Mouse (Mus musculus): Measurements from ENCODE around the gene Dbn1.

The Dbn1 gene

DNA sequence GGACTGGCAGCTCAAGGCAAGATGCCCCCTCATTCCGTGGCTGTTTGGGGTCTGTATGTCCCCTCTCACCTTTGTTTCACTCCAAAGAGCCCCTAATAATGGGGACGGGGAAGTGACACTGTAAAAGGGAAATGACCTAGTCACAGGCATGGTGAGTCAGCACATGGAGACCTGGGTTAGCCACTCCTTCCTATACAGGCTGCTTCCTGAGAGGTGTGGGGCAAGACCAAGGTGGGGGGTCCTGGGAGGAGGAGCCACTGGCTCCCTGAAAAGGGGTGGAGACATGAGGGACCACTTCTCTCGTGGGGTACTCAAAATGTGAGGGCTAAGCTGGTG, 22.4 kb upstream of the Dbn1 start:
- DNase-seq, result no peak

DNA sequence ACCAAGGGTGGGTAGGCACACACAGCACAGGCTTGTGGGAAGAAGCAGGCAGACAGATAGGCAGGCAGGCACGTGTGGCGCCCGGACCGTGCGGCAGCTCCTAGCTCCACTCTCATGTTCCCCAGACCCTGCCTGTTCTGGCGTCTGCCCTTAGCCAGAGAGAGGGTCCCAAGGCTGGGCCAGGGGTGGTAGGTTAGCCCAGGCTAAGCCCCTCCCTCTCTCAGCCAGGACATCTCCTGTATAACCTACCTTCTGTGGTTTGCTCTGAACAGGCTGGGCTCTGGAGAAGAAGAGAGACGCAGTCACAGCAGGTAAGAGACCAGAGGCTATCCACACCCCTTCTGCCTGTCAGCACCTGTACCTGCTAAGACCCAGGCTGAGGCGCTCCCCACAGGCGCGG, 20.6 kb upstream of the Dbn1 start:
- no peak for DNase-seq

DNA sequence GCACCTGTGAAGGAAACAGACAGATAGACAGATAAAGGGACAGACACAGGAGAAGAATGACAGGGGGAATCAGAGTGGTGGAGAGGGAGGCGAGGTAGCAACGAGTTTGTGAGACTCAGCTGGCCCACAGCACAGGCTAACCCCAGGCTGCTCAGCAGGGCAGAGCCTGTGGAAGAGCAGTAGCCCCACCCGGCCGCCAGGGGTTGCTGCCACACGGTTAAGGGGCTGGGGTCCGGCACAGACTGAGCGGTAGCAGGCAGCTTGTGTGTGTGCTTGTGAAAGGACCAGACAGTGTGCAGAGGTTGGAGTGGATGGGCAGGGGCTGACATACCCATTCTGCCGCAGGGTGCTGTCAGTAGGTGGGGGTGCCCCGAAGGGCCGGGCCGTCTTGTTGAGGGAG, 20.0 kb upstream of the Dbn1 start:
- DNase-seq, result no peak

DNA sequence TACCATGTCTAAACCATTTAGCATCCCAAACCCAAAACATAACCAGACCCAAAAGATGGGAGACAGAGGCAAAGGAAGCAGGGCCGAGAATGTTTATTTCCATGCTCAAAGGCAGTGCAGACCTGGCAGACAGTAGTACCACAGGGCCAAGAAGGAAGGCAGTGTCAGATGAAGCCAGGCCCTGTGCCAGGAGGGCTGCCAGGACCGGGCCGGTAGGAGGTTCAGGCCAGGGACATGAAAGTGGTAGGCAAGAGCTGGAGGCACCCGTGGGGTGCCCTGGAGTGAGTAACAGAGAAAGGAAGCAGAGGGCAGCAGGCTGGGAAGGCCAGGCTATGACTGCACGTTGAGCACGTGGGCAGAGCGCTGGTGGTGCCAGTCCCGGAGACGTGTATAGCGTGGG, 18.8 kb upstream of the Dbn1 start:
- DNase-seq, result no peak

DNA sequence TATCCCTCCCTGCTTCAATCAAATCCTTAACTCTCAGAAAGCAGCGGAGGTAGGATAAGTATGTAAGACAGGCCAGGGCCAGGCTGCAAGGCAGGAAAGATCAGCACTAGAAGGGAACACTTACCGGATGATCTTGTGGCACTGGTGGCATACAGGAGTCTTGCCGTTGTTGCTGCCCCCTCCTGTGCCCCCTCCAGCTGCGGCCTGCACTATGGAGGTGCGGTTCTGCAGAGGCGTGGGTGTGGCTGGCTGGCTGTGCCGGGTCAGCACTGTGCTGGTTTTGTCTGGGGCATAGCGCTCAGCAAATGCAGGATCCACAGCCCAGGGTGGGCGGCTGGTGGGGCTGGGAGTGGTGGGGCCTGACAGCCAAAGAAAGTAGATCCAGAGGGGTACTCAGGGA, 17.9 kb upstream of the Dbn1 start:
- no peak for DNase-seq

DNA sequence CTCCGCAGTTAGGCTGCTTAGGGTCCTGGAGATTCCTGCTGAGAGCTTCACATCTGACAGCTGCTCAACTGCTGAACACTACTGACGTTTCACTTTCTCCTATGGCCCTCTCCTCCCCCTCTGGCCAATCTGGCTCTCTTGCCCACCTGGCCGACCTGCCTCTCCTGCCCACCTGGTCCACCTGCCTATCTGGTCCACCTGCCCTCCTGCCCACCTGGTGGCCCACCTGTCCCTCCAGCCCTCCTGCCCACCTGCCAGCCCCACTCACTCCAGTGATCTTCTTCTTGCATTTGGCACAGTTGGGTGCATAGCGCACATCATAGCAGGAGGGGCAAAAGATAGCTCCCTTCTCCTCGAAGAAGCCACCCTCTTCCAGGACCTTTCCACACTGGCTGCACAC, 16.5 kb upstream of the Dbn1 start:
- DNase-seq, result no peak

DNA sequence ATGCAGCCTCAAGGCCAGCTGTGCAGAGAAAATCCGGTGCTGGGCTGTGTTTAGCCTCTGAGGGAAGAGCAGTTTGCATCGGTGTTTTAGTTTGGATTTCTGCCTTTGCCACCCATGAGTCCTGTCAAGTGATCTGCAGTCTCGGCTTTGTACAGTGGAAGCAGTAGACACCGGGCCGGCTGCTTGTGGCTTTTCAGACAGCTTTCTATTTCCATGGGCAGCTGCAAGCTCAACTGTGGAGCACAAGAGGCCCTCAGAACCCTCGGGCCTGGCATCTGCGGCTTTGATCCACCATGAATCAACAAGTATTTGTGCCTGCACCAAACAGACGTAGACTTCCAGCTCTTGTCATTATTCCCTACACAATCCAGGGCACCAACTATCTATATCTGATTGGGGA, 14.5 kb upstream of the Dbn1 start:
- DNase-seq, result no peak

DNA sequence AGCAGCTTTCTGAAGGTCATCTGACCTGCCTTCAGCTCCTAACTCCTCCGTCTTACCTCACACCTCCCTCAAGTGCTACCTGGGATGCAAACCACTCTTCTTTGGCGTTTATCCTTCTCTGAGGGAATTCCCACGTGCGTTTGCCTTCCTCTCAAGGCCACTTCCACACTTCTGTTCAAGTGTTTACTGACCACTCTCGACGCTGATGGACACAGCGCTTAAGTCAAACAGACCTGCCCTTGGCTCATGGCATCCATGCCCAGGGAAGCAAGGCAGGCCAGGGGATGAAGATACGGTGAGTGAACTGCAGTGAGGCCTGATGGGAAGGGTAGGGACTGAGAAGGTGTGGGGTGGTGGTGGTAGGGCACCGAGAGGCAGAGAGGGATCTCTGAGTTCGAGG, 12.7 kb upstream of the Dbn1 start:
- DNase-seq, result no peak

DNA sequence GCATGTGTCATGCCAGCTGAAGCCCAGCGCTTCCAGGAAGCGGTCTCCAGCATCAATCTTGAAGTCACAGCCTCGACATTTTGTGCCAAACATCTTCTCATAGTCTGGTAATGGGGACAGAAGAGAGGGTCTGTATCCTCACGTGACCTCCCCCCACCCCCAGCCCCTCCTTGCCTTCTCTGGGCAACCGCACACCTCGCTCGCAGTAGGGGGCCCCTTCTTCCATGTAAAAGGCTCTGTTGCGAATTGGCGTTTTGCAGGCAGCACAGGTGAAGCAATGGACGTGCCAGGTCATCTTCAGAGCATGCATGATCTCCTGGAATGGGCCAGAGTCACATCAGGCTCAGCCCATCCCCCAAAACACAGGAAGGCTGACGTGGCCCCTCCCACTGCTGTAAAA, 11.0 kb upstream of the Dbn1 start:
- DNase-seq, result no peak

DNA sequence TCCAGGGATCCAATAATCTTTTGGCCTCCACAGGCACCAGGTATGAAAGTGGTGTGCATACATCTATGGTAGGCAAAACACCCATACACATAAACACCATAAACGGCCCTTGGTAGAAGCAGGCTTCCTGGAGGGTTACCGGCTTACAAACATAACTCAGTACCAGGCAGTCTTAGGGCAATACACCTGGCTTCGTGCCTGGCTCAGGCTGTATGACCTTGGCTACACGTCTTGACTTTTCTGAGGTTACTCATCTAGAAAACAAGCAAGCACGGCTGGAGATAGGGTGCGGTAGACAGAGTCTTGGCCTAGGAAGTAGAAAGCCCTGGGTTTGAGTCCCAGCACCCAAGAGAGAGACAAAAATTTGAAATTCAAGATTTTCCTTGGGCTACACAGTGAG, 8.8 kb upstream of the Dbn1 start:
- peak; percentile 61 for DNase-seq

DNA sequence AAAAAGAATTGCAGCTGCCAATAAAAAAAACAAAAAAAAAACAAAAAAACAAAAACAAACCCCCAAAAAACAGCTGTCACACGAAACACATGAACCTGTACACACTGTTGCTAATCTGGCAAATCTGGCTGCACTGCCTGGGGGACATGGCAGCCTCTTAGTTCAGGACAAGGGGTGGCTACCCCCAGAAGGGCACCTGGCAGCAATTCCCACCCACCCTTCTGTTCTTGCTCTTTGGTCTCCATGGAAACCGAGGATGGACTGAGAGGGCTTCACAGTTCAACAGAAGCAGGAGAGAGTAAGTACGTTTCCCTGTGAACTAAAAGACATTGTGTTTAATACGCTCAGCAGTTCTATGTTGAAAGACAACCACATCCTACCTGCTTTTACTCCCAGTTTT, 7.8 kb upstream of the Dbn1 start:
- no peak for DNase-seq

DNA sequence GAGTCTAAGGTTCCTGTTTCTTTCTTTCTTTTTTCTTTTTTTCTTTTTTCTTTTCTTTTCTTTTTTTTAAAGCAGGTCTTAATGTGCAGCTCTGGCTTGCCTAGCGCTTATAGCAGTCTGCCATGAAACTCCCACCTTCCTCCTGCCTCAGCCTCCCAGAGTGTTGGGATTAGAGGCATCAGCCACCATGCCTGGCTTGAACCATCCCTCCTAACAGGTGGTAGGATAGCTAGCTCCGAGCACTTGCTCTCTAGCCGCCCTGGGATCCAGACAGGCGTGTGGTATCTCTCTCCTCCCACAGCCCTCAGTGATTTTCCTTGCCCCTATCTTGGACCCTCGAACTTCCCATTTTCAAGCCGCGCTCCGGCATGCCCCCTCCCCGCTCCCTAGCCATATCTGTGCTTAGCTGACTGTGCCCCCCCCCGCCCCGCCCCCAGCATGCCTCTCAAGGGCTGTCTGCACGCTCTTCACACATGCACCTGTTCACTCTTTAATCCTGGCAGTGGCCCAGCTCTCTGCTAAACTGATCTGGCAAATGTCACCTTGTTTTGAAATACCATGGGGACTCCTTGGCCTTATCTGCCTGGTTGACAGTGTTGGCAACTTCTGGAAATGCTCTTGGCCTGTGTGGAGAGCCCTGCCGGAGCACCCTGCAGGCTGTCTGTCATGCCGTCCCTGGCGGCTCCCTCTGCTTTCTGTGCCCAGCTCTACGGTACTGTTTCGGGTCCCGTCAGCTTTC, 7.1 kb upstream of the Dbn1 start:
- peak; percentile 34 for DNase-seq

DNA sequence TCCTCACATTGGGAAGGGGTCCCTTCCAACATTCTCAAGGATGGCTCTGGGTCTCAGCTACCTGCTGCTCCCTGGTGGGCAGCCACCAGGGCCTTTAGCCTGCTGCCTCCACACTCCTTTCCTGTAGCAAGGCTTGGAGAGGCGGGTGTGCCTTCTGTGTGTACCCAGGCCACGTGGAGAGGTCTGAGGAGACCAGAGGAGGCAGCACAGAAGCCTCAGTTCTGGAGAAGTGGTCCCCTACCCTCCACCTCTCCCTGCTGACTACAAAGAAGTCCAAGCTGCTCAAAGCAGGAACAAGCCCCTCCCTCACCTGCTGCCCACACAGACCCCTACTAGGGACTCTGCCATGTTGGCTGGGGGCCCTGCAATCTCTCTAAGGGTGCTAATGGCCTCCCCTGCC, 6.3 kb upstream of the Dbn1 start:
- no peak for DNase-seq

DNA sequence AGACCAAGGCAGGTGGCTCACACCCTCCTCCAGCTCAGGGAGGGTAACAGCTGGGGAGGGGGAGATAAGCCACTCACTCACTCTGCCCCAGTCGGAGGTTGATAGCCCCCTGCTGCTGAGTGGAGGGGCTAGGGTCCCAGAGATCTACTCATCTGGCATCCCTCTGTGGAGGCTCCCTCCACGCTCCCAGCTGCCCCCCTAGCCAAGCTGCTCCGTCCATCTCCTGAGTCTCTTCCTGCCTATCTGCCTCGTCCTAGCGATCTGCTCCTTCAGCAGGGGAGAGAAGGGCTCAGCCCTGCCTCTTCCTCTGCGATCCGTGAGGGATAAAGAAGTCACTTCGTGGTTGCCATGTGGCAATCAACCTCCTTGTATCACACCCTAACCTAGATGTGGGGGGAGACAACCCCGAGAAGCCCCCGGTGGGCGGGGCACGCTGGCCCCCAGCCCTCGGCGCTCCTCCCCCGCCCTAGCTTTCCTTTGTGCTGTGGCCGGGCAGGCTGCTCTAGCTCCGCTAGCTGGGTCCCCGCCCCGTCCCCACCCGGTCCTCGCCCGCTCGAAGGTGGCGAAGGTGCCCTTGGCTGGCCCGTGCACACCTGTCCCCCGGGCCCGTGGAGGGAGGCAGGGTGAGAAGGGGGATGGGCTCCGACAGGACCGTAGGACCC, 864 bp downstream of the Dbn1 start:
- no peak for DNase-seq

DNA sequence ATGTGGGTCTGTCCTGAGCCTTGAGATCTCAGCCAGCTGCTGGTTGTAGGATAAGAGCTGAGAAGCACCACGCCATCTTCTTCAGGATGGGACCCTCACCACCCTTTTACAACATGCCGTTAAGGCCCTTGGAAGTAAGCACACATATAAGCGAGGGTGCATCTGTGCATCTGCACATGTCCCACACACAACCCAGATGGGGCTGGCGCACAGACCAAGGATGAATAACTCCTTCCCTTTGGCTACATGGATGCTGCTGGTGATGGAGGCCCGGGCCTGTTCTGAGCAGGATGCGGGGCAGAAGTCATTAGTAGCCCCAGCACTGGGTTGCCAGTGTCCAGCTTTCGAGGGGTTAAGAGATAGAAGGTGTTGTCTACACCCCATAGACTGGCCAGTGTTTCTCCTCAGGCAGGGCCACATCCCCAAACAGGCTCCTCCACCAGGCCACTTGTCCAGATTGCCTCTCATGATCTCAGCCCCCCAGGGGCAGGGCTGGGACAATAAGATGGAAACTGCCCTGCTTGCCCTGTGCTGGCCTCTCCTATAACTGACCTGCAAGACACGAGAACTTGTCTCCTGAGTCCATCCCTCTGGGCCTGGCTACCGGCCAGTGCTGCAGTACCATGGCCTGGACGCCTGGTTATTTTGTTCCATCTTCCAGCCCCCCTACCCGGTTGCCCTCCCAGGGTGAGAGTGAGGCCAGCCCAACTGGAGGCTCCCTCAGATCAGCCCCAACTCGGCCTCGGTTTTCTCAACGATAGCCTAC, 1.7 kb downstream of the Dbn1 start:
- no peak for DNase-seq

DNA sequence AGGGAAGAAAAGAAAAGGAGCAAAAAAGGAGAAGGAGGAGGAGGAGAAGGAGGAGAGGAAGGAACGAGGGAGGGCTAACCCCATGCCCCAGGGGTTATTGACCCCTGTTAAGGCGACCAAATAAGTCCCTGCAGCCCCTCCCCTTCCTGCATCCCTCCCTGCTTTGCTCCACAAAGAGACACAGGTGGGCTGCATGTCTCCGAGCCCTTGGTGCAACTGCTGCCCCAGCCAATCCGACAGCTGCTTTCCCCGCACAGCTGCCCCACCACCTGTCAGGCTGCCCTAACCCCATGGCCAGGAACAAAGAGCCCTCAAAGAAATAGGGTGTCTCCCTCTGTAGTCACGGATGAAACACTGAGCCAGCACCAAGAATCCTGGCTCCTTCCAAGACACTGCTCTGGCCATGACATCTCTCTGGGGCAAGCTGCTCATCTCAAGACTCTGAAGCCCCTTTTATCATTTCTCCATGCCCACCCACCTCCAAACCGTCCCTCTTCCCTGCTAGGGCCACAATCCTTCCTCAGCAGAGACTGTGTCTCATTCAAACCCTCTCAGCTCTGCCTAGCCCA, 3.3 kb downstream of the Dbn1 start:
- no peak for DNase-seq

DNA sequence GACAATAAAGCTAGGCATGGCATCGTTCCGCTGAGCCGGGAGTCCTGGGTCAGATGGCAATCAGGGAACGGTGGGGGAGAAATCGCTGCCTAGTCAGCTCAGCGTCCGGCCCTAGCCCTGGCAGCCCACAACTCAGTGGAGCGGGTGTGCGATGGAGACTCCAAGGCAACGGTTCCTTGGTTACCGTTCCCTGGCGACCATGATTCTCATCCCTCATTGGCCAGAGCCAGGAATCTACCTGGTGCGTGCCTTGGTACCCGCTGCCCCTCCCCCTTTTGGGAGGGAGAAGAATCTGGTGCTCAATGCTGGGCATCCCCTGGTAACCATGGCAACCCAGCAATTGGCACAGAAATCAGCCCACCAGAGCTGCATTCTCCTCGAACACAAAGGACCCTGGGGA, 4.3 kb downstream of the Dbn1 start:
- DNase-seq, result no peak

DNA sequence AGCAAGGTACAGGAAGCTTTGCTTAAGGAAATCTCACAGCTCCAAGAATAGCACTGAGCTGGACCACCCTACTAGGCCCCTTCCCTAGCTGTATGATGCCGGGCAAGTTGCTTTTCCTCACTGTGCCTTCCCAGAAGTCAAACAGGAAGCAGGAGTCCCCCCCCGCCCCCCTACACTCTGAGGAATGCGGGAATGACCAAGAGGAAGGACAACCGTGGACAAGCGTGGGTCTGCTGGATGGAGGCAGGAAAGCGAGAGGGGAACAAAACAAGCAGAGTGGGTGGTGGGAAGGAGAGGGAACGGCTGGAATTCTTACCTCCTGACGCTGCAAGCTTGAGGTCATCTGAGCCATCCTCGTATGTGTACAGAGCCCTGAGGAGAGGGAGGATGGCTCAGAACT, 4.8 kb downstream of the Dbn1 start:
- no peak for DNase-seq

DNA sequence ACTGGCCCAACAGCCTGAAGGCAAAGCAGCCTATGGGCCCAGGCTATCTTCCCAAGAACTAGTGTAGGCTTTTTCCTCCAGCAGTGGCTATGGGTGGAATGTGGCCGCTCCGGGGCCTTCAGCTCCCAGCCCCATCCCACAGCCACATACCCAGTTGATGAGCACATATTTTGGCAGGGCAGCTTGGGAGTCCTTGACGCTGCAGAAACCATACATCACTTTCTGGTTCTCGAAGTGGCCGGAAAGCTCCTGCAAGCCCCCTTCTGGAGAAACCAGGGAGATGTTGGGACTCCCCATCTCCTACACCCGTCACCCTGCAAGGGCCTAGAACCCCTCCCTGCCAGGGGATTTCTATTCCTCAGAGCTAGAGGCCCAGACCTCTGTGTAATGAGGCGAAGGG, 5.4 kb downstream of the Dbn1 start:
- no peak for DNase-seq

DNA sequence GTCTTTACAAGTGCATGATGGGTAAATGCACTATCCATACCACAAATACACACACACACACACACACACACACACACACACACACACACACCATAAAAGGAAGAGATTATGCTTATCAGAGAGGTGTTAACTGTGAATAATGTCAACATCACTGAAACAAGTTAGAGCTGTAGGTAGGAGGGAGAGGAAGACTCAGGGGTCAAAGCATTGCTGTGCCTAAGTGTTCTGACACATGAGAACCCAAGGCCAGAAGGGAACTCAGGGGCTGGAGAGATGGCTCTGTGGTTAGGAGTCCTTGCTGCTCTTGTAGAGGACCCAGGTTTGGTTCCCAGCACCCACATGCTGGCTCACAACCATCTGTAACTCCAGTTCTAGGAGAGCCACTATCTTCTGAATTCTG, 8.0 kb downstream of the Dbn1 start:
- no peak for DNase-seq

DNA sequence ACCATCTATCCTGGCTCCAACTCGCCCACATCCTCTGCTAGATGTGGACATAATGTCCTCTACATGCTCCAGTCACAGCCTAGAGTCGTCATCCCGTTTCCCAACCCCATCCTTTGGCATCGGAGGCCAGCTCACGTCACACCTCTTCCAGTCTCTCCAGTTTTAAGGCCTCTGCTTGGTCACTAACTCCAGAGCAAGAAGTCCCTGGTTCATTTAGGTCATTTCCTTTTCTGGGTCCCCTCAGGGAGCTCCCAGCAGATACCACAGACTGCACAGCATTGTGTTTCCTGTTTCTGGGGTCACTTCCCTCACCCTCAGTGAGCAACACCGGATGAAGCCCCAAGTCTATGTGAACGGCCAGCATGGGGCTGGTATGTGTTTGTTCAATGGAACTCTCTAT, 8.9 kb downstream of the Dbn1 start:
- DNase-seq, result no peak

DNA sequence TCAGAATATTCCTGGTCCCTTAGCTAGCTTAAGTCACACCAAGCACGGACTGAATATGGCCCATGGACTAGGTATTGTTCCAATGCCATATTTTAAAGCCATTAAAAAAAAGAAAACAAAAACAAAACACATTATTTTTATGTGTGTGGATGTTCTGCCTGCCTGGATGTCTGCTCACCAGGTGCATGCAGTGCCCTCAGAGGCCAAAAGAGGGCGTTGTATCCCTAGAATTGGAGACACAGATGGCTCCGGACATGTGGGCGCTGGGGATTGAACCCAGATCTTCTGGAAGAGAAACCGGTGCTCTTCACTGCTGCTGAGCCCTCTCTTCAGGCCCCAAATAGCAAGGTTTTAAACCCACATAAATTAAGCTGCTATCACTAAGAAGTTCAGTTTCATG, 9.9 kb downstream of the Dbn1 start:
- peak; percentile 55 for DNase-seq

DNA sequence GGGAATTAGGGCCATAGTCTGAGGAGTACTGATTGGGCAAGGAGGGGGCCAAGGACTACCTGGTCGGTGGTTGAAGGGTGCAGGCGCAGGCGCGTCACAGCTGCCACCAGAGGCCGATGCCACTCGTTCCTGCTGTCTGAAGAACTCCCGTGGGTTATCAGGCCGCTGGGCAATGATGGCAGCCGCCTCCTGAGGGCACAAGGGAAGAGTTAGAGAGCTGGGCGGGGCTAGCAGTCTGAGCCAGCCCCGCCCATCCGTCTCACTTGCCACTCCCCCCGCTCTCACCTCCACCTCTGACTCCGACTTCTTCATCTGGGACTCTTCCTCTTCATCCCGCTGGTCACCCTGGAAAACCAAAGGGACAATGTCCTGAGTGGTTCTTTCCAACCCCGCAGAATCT, 10.4 kb downstream of the Dbn1 start:
- no peak for DNase-seq

DNA sequence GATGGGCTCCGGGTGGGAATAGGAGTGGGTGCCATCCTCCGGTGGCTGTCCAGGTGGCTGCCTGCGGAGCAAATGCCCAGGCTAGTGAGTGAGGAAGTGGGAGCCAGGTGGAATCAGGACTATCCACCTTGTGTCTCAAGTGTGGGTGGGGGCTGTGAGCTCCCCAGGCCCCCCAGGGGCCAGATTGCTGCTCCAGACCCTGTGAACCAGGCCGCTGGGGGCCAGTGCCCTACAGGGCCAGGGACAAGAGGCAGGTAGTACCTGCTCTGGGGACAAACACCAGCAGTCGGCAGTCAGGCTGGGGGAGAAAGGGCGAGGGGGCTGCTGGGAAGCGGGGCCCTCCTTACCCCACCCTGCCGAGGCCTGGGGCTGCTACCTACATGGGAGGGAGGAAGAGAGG, 11.7 kb downstream of the Dbn1 start:
- no peak for DNase-seq
